Mouse (Mus musculus) small intestine, adult 10 weeks (tissue): Measurements from ENCODE around the gene Skint5. TPM values are rescaled to one million over a fixed set of nuclear protein-coding genes. Genes with fewer than 3 reads are reported as not detected.

Experiments used
- polyA plus RNA-seq: library from polyadenylated mRNA; stranded (reverse); fragments of 350-450 nt; fragmentation: Illumina TruSeq; extraction: RNeasy Lipid Tissue Mini Kit (QIAGEN cat#74804); gene quantifications from one replicate; pipeline ENCODE4 v1.2.3, GENCODE M21; 2014; ENCODE audit warnings: low replicate concordance

Gene Skint5
- not detected for polyA plus RNA-seq

GRCm38 (mm10) chr4:113999403-113999802, at the start of gene Skint5:
Gene Skint5, minus strand, starts transcription at chr4:113999503.

Other genes starting within 250 kb of the Skint5 start
- gene Skint11, start 163.9 kb upstream of the Skint5 start, polyA plus RNA-seq, result not detected